Mouse (Mus musculus): ENCODE data around the gene 1700018F24Rik.
"Not testable (repeated sequence)": the region's sequence is repeated elsewhere in the genome, so short reads cannot be mapped to it uniquely, and the experiment has no call there.

Gene 1700018F24Rik

DNA sequence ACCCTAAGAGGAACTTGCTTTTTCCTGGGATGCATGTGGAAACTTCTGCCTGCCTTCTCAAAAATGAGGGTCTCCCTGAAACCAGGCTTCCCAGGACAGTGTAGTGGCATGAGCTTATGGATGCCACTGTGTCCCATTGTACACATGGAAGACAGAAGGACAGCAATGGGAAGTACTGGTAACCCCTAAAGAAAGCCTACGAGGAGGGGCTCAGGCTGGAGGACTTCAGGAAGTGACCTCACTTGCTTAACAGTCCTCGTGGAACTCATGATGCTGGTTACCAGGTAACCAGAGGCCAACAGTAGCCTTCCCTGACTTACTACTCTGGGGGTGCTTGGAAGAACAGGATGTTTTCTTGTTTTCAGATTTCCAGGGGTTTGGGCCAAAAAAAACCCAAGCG is at the start of gene 1700018F24Rik:
TSS of gene 1700018F24Rik (plus strand) at position 301 of the 400 bp plus-strand sequence.
- not testable (repeated sequence) for DNase-seq (ENCODE audit: low read depth, low spot score)

- peak; percentile 46 for DNase-seq (ENCODE audit: low read depth, low spot score)
These were observed 44.3 kb upstream of the 1700018F24Rik start for GRCm38 (mm10) chr5:144998491-144998890.

- no peak for DNase-seq (ENCODE audit: low read depth, low spot score)
These were observed 39.4 kb upstream of the 1700018F24Rik start for GRCm38 (mm10) chr5:145003362-145003761.

- no peak for DNase-seq (ENCODE audit: low read depth, low spot score)
These were observed 38.3 kb upstream of the 1700018F24Rik start for GRCm38 (mm10) chr5:145004495-145004894.

GRCm38 (mm10) chr5:145005596-145005995 is 37.2 kb upstream of the 1700018F24Rik start:
- no peak for DNase-seq (ENCODE audit: low read depth, low spot score)

DNA sequence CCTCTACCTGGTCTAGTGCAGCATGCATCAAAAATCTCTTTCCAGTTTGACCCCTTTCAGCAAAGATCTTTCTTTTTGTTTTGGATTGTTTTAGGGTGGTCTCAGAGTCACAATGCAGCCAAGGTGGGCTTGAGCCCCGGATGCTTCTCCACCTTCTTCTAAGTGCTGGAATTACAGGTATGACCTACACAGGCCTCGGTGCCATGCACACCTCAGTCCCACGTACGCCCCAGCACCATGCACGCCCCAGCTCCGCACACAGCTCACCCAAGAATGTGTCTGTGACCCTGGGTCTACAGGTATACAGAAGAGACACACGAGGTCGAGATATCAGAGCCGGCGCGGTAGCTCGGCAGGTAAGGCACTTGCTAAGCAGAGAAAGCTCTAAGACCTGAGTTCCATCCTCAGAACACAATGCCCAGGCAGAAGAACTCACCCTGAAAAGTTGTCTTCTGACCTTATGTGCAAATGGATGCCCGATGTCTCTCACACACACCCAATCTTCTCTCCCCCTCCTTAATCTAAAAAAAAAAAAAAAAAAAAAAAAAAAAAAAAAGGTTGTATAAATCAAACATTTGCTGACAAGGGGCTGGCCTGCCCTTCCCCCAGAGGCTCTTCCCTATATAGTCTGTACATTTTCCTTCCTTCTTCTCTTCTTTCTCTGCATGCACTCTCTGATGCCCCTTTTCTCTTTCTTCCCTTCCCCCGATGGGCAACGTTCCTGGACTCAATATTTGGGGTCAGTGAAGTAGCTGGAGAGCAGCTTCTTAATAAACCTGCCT is 33.7 kb upstream of the 1700018F24Rik start:
- no peak for DNase-seq (ENCODE audit: low read depth, low spot score)

DNA sequence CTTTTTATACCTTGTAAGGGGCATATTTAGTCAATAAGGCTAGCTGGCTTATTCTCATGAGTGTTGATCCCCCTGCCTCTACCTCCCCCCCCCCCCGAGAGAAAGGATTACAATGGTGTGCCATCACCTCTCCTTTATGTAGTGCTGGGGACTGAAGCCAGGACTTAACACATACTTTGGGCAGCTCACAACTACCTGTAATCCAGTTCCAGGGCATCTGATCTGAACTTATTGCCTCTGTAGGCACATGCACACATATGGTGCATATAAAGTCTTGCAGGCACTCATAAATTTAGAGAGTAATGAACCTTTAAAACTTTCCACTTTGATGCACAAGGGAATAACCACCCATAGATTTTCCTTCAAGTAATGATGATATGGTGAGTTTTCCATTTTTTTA is 28.5 kb upstream of the 1700018F24Rik start:
- no peak for DNase-seq (ENCODE audit: low read depth, low spot score)

DNA sequence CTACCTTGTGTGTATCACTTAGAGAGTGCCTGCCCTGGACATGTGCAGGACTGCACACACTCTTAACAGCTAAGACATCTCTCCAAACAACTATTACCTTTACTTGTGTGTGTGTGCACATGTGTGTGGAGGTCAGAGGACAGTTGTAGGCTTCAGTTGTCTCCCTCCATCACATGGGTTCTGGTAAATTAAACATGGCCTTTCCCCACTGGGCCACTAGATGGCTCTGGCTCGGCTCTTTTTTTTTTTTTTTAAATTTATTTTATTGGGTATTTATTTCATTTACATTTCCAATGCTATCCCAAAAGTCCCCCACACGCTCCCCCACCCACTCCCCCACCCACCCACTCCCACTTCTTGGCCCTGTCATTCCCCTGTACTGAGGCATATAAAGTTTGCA is 26.0 kb upstream of the 1700018F24Rik start:
- DNase-seq (ENCODE audit: low read depth, low spot score), result not testable (repeated sequence)

- DNase-seq (ENCODE audit: low read depth, low spot score), result not testable (repeated sequence)
These were observed 22.5 kb upstream of the 1700018F24Rik start for GRCm38 (mm10) chr5:145020254-145020653.

GRCm38 (mm10) chr5:145020712-145021111 is 22.1 kb upstream of the 1700018F24Rik start:
- not testable (repeated sequence) for DNase-seq (ENCODE audit: low read depth, low spot score)

DNA sequence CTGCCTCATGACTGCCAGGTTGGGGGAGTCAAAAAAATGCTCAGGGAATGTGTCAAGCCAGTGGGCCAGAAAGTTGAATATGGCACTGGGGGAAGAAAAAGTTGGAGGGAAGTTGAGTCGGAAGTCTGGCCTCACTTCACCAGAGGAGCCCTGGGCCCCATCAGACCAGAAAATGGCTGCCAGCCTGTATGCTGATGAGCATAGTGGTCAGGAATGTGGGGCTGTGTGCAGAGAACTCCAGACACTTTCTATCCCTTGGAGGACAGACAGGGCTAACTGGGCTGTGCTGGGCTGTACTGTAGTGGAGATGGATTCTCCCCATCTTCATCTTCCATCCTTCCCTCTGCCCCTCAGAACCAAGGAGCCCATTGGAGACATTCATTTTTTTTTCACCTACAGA is 12.3 kb upstream of the 1700018F24Rik start:
- not testable (repeated sequence) for DNase-seq (ENCODE audit: low read depth, low spot score)

GRCm38 (mm10) chr5:145032391-145032790 is 10.4 kb upstream of the 1700018F24Rik start, which contains the start of gene Gm4871:
TSS of gene Gm4871 (minus strand) at chr5:145032754.
- DNase-seq (ENCODE audit: low read depth, low spot score), result not testable (repeated sequence)

- DNase-seq (ENCODE audit: low read depth, low spot score), result peak; percentile 36
These were observed 1.2 kb upstream of the 1700018F24Rik start for GRCm38 (mm10) chr5:145041628-145042027.

DNA sequence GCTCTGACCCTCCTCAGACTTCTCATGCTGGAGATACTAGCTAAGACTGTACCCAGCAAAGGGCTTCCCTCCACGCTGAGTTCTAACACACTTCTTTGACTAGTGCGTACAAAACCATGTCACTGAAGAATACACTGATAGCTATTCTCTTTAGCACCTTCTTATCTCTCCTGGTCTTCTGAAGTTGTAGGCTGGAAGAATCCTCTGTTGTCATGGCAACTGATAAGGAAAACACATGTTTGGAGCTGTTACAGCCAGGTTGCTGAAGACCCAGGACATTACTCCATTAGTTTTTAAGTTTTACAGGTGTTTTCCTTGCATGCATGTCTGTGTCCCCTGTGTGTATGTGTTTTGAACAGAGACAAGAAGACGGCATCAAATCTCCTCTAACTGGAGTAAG is 11.4 kb downstream of the 1700018F24Rik start:
- not testable (repeated sequence) for DNase-seq (ENCODE audit: low read depth, low spot score)

GRCm38 (mm10) chr5:145057907-145058306 is 15.1 kb downstream of the 1700018F24Rik start:
- no peak for DNase-seq (ENCODE audit: low read depth, low spot score)

DNA sequence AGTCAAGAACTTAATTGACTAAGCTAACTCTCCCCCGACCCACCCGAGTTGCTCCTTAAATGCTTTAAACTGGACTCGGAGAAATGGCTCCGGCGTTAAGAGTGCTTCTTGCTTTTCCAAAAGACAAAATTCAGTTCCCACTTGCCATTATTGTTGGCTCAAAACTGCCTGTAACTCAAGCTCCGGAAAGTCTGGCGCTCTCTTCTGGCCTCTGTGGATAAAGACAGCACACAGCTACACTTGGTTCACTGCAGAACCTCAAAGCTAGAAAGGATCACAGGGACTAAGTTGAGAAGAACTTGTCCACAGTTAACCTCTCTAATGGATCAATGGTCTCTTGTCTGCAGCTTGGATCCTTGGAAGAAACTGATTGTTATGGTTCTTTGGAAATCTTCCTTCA is 15.9 kb downstream of the 1700018F24Rik start:
- DNase-seq (ENCODE audit: low read depth, low spot score), result no peak

- no peak for DNase-seq (ENCODE audit: low read depth, low spot score)
These were observed 16.7 kb downstream of the 1700018F24Rik start for GRCm38 (mm10) chr5:145059524-145059923.

DNA sequence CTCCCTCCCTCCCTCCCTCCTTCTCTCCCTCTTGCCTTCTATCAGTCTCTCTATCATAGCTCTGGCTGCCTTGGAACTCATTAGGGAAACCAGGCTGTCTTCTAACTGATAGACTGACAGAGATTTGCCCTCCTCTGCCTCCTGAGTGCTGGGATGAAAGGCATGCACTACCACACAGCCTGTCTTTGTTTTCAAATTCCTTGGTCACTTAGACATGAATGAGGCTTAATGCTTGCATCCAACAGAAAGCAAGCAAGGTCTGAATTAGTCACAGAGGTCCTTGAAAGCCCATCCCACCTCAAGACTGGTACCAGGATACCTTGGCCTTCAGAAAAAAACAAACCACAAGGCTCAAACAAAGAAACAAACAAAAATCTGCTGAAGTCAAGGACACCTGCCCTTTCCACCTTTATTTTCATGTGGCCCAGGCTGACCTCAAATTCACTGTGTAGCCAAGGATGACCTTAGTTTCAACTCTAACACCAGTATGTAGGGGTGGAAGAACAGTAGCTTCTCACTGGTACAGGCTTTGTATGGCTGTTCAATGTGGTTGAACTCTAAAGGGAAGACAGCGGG is 22.1 kb downstream of the 1700018F24Rik start:
- no peak for DNase-seq (ENCODE audit: low read depth, low spot score)

- no peak for DNase-seq (ENCODE audit: low read depth, low spot score)
These were observed 26.1 kb downstream of the 1700018F24Rik start for GRCm38 (mm10) chr5:145068863-145069262.

GRCm38 (mm10) chr5:145069707-145070106 is 26.9 kb downstream of the 1700018F24Rik start:
- DNase-seq (ENCODE audit: low read depth, low spot score), result peak; percentile 85

- peak; percentile 33 for DNase-seq (ENCODE audit: low read depth, low spot score)
These were observed 28.6 kb downstream of the 1700018F24Rik start for GRCm38 (mm10) chr5:145071342-145071741.

GRCm38 (mm10) chr5:145075081-145075480 is 32.3 kb downstream of the 1700018F24Rik start:
- DNase-seq (ENCODE audit: low read depth, low spot score), result no peak
